Mouse (Mus musculus): ENCODE results near the gene Zkscan4.

The Zkscan4 gene

GRCm38 (mm10) chr13:21530136-21530535, 51.4 kb downstream of the Zkscan4 start:
- no peak for DNase-seq

GRCm38 (mm10) chr13:21530781-21531201, 52.1 kb downstream of the Zkscan4 start, which contains the start of gene Zkscan8:
Gene Zkscan8, minus strand, starts transcription at chr13:21531120.
- peak; percentile 88 for DNase-seq
